Comparison of ENCODE assay signal across 12 mouse cellular contexts in genomic region chr8:90961603-90962002, GRCm38 (mm10).
A peak's percentile ranks its signal among the peaks of the same experiment; 100 is the strongest.
DNase-seq lines count a peak whose midpoint lies in the region; ATAC-seq lines count a peak whose summit lies in the region.
"Had no signal": no experiment of that assay in that cellular context is flagged by ENCODE, and none has a peak within 500 bp of the region (broad histone marks: within the 10 kb centered on the region; RNA-seq: fewer than 3 reads in every experiment).

No protein-coding gene starts in this region.

- H3K27ac ChIP-seq in midbrain, embryonic 13.5 days = no peak overlapping the region
- no peak overlapping the region for H3K27ac ChIP-seq in midbrain, embryonic 14.5 days (replicated peaks; ENCODE audit: low read depth, low read length)
- no peak overlapping the region for H3K27ac ChIP-seq in midbrain, embryonic 10.5 days (replicated peaks)
- H3K27ac ChIP-seq: heart, embryonic 15.5 days; liver, embryonic 15.5 days had no signal

- ATAC-seq in midbrain, embryonic 13.5 days = no peak
- ATAC-seq in midbrain, embryonic 14.5 days (ENCODE audit: low FRiP score, low TSS enrichment) = no peak
- 0 out of 2 replicates have a peak, but pooled peaks have one; percentile 51 for ATAC-seq in erythroblast, adult 5-6 weeks (replicated peaks; ENCODE audit: low FRiP score, poor library complexity, severe bottlenecking)
- ATAC-seq: intestine, embryonic 16.5 days had no signal

- no peaks in the 10 kb centered on the region for H3K36me3 ChIP-seq in midbrain, embryonic 13.5 days
- H3K36me3 ChIP-seq in midbrain, embryonic 14.5 days (ENCODE audit: control insufficient read depth, insufficient read depth, low read length) = peaks cover 7% of the 10 kb centered on the region; the same call in 1 of the 2 replicates
- H3K36me3 ChIP-seq in midbrain, embryonic 10.5 days = peaks cover 32% of the 10 kb centered on the region
- H3K36me3 ChIP-seq: heart, embryonic 15.5 days; liver, embryonic 15.5 days had no signal

- intact Hi-C loops in gastrocnemius, postnatal 36 days (cut with DNase I) = no loop called here

- peaks cover 51% of the 10 kb centered on the region for H3K4me1 ChIP-seq in midbrain, embryonic 13.5 days (replicated peaks)
- H3K4me1 ChIP-seq in midbrain, embryonic 14.5 days (ENCODE audit: control insufficient read depth, insufficient read depth, low read length) = peaks cover 30% of the 10 kb centered on the region
- peaks cover 40% of the 10 kb centered on the region for H3K4me1 ChIP-seq in midbrain, embryonic 10.5 days

- no peaks in the 10 kb centered on the region for H3K27me3 ChIP-seq in midbrain, embryonic 13.5 days
- H3K27me3 ChIP-seq in midbrain, embryonic 14.5 days (ENCODE audit: control insufficient read depth, insufficient read depth, low read length) = no peaks in the 10 kb centered on the region
- H3K27me3 ChIP-seq in midbrain, embryonic 10.5 days (ENCODE audit: low read depth, poor library complexity, severe bottlenecking) = no peaks in the 10 kb centered on the region
- H3K27me3 ChIP-seq: heart, embryonic 15.5 days; liver, embryonic 15.5 days had no signal

- H3K9me3 ChIP-seq in midbrain, embryonic 13.5 days = no peaks in the 10 kb centered on the region
- no peaks in the 10 kb centered on the region for H3K9me3 ChIP-seq in midbrain, embryonic 14.5 days (ENCODE audit: control insufficient read depth, low read length)
- no peaks in the 10 kb centered on the region for H3K9me3 ChIP-seq in midbrain, embryonic 10.5 days (replicated peaks)
- H3K9me3 ChIP-seq: heart, embryonic 15.5 days; liver, embryonic 15.5 days had no signal

- H3K4me3 ChIP-seq in midbrain, embryonic 13.5 days (replicated peaks) = no peak overlapping the region
- no peak overlapping the region for H3K4me3 ChIP-seq in midbrain, embryonic 14.5 days (replicated peaks; ENCODE audit: low read depth, low read length)
- no peak overlapping the region for H3K4me3 ChIP-seq in midbrain, embryonic 10.5 days
- H3K4me3 ChIP-seq: heart, embryonic 15.5 days; liver, embryonic 15.5 days had no signal

- no peak overlapping the region for H3K9ac ChIP-seq in midbrain, embryonic 13.5 days (replicated peaks)
- no peak overlapping the region for H3K9ac ChIP-seq in midbrain, embryonic 14.5 days (replicated peaks; ENCODE audit: low read length)
- H3K9ac ChIP-seq: heart, embryonic 15.5 days; liver, embryonic 15.5 days had no signal

- peak overlapping the region; percentile 19; the same call in 1 of the 2 replicates for H3K4me2 ChIP-seq in midbrain, embryonic 13.5 days (replicated peaks)
- H3K4me2 ChIP-seq in midbrain, embryonic 14.5 days (ENCODE audit: low read length) = no peak overlapping the region
- H3K4me2 ChIP-seq: heart, embryonic 15.5 days; liver, embryonic 15.5 days had no signal

- DNase-seq in gastrocnemius, postnatal 25 days = peak; percentile 20
- DNase-seq in gastrocnemius, postnatal 36 days = no peak
- DNase-seq in midbrain, embryonic 14.5 days = no peak
- peak; percentile 70 for DNase-seq in thymus, postnatal 0 days (ENCODE audit: low spot score)
- no peak for DNase-seq in midbrain, embryonic 10.5 days (ENCODE audit: low spot score)
- DNase-seq in frontal cortex, adult 2 months (ENCODE audit: extremely low spot score in 1 of 2, low spot score in 1 of 2) = no peak
- DNase-seq: cerebellum, adult 11-12 months had no signal

- 85% methylated on average over 4 of the region's 4 CpGs for WGBS in midbrain, embryonic 13.5 days
- WGBS in midbrain, embryonic 14.5 days = 90% methylated on average over 4 of the region's 4 CpGs
- WGBS in midbrain, embryonic 10.5 days = 92% methylated on average over 4 of the region's 4 CpGs

Comparison
In these comparisons a context has a peak if more than half of its experiments do, and no peak if none do; other contexts are left out.
1. DNase-seq: peak in gastrocnemius, postnatal 25 days (single experiment) and thymus, postnatal 0 days (single experiment); none in gastrocnemius, postnatal 36 days (0 of 2), midbrain, embryonic 14.5 days (single experiment), midbrain, embryonic 10.5 days (single experiment) and frontal cortex, adult 2 months (0 of 2).